Mouse (Mus musculus): ENCODE results near the gene Ccdc78. TPM values are rescaled to one million over a fixed set of nuclear protein-coding genes. Genes with fewer than 3 reads are reported as not detected.
"Not testable (repeated sequence)": the region's sequence is repeated elsewhere in the genome, so short reads cannot be mapped to it uniquely, and the experiment has no call there.

Ccdc78 gene
- total RNA-seq (2015; ENCODE audit: low replicate concordance) (not detected in 2 replicates), total RNA-seq (2017; ENCODE audit: low replicate concordance) (not detected in 2 replicates)

- no peak for ATAC-seq (replicated peaks; ENCODE audit: low FRiP score, poor library complexity, severe bottlenecking)
Measured at GRCm38 (mm10) chr17:25786280-25786679, at the start of gene Ccdc78. Gene Ccdc78 (plus strand): TSS chr17:25786580.

GRCm38 (mm10) chr17:25738861-25739260 lies 47.5 kb upstream of the Ccdc78 start:
- no peak for ATAC-seq (replicated peaks; ENCODE audit: low FRiP score, poor library complexity, severe bottlenecking)

- ATAC-seq (replicated peaks; ENCODE audit: low FRiP score, poor library complexity, severe bottlenecking): not testable (repeated sequence)
Measured at GRCm38 (mm10) chr17:25741471-25741870, 44.9 kb upstream of the Ccdc78 start.

DNA sequence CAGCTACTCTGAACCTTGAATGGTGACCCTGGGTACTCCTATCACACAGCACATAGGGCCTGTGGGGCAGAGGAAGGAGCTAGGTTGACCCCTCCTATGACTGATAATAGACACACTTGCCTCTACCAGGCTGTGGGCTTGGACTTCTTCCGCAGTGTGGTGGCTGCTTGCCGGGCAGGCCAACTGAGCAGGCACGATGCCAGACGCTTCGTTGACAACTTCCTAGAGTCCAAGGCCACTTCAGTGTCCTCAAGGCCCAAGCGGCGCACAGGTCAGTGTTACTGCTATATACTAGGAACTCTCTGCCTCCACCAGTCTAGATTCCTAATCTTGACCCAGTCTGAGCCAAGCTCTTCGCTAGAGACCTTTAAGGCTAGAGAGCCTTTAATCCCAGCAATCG lies 42.5 kb upstream of the Ccdc78 start:
- ATAC-seq (replicated peaks; ENCODE audit: low FRiP score, poor library complexity, severe bottlenecking): no peak

GRCm38 (mm10) chr17:25744311-25744710 lies 42.1 kb upstream of the Ccdc78 start:
- ATAC-seq (replicated peaks; ENCODE audit: low FRiP score, poor library complexity, severe bottlenecking): no peak

GRCm38 (mm10) chr17:25748238-25748637 lies 38.1 kb upstream of the Ccdc78 start:
- ATAC-seq (replicated peaks; ENCODE audit: low FRiP score, poor library complexity, severe bottlenecking): no peak

DNA sequence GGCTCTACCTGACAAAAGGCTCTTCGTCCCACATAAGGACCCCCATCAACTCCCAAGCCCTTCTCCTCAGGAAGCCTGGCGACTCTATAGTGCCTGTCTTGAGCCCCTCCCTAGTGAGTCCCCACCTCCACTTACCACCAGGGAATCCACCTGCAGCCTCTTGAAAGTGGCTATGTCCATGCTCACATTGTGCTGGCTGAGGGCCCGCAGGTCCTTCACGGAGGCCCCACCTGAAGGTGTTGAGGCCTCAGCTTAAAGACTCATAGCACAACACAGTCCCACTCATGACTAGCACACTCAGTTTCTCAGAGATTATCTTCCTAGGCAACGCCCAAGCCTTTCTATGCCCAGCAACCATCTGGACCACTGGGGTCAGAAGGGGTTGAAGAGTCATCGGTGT lies 37.1 kb upstream of the Ccdc78 start:
- no peak for ATAC-seq (replicated peaks; ENCODE audit: low FRiP score, poor library complexity, severe bottlenecking)

DNA sequence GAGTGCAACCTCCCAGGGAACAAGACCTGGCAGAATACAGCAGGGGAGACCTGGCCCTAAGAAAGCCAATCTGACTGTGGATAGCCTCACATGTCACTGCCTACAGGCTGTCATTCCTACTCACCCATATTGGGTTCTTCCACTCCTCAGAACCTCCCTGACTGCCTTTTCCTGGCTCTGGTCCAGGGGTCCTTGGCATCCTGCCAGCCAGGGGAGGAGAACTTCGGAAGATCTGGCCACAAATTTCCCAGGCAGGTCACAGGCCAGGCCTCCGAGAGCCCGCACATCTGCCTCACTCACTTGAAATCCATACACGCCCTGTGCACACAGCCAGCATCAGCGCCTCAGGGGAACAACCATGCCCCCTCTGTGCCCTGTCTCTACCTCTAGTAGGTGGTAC lies 34.9 kb upstream of the Ccdc78 start:
- no peak for ATAC-seq (replicated peaks; ENCODE audit: low FRiP score, poor library complexity, severe bottlenecking)

DNA sequence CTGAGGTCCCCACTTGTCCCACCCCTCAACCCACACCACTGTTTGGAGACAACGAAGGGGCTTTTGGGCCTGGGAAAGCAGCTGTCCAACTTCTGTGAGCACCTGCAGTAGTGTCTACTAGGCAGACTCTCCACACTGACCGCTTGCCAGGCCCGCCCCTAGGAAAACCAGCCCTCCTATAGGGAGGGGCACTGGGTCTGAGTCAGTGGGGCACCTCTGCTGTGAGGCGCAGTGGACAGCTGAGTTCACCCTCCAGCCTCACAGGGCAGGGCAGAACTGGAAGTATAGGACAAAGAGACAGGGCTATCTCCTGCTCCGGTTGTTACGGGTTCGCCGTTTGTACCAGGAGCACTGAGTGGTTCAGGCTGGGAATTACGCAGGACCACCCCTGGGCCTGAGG lies 32.1 kb upstream of the Ccdc78 start, which contains the start of gene Msln:
TSS of gene Msln (minus strand) at position 138 of the 400 bp plus-strand sequence.
- no peak for ATAC-seq (replicated peaks; ENCODE audit: low FRiP score, poor library complexity, severe bottlenecking)

DNA sequence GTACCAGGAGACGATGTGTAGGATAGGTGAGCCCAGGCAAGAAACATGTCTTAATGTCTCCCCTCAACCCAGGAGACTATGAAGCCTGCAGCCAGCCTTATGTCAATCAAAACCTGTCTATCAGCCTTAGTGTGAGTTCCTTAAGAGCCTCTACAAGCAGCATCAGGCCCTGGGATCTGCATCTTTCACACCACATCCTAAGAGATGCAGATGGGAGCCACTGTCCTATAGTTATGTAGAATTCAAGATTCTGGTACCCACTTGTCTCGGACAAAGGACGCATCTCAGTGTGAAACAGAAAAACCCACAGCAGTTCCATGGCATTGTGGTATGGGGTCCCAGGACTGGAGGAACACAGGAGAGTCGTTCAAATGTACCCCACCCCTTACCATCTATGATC lies 31.3 kb upstream of the Ccdc78 start:
- no peak for ATAC-seq (replicated peaks; ENCODE audit: low FRiP score, poor library complexity, severe bottlenecking)

- no peak for ATAC-seq (replicated peaks; ENCODE audit: low FRiP score, poor library complexity, severe bottlenecking)
Measured at GRCm38 (mm10) chr17:25755627-25756377, 30.6 kb upstream of the Ccdc78 start.

DNA sequence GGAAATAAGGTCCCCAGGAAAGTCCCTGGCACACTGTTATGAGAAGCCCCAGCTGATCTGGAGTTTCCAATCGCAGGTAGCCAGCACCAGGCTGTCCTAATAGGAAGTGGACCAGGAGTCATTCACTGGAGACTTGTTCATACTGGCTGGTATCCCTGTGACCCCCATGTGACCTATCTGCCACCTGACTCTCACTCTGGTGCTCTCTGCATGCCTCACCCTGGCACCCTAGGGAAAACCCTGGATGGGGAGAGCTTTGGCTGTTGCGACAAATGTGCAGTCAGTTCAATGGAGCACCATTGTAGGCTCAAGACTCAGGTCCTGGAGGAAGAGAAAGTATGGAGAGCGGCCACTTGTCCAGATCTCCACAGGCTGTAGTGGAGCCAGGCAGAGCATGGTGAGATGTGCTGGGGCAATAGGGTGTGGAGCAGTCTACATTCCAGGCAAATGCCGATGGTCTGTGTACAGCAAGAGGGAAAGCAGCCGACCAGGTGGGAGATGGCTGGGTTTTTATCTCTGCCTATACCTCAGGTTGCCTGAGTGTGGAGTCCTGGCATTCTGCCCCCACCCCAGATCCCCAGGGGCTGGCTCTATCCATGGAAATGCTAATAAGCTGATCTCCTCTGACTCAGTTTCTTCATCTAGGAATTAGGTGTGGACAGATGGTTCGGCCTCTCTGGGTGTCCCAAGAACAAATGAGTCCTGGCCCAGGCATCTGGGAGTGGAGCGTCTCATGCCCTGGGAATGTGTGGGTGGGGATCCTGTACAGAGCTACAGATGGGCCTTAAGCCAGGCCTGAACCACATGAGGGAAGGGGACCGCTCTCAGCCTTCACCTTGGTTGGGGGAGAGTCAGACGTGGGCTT lies 29.8 kb upstream of the Ccdc78 start:
- no peak for ATAC-seq (replicated peaks; ENCODE audit: low FRiP score, poor library complexity, severe bottlenecking)

GRCm38 (mm10) chr17:25757691-25758090 lies 28.7 kb upstream of the Ccdc78 start:
- ATAC-seq (replicated peaks; ENCODE audit: low FRiP score, poor library complexity, severe bottlenecking): no peak

DNA sequence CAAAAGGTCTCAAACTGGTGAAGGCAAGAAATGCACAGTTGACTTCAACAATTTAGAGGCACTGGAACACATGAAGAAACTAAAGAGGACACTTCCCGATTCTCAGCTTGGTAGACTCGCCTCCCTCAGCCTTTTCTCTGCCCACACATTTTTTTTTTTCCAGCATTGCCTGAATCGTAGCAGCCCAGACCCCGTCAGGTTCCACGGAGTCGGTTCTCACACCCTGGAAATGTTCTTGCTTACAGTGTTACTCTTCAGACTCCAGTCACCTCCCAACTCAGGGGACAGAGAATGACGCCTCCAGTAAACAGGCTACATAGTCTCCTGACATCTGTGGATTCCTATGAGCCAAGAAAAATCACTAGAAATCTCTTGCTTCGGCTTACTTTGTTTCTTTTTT lies 26.2 kb upstream of the Ccdc78 start:
- ATAC-seq (replicated peaks; ENCODE audit: low FRiP score, poor library complexity, severe bottlenecking): no peak

GRCm38 (mm10) chr17:25761561-25761970 lies 24.8 kb upstream of the Ccdc78 start:
- no peak for ATAC-seq (replicated peaks; ENCODE audit: low FRiP score, poor library complexity, severe bottlenecking)

DNA sequence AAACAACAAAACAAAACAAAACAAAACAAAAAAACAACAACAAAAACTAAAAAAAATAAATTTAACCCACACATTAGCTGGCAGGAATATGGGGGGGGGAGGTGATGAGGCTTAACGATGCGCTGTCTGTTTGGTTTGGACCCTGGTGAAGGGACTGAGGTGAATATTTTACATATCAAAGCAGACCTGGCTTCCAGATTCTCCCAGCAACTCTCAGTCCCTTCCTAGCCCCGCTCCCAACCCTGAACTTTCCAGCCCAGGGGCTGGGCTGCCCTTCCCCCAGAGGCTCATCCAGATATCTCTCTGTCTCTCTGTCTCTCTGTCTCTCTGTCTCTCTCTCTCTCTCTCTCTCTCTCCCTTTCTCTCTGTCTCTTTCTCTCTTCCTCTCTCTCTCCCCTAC lies 23.8 kb upstream of the Ccdc78 start:
- no peak for ATAC-seq (replicated peaks; ENCODE audit: low FRiP score, poor library complexity, severe bottlenecking)

- no peak for ATAC-seq (replicated peaks; ENCODE audit: low FRiP score, poor library complexity, severe bottlenecking)
Measured at GRCm38 (mm10) chr17:25765886-25766285, 20.5 kb upstream of the Ccdc78 start.

DNA sequence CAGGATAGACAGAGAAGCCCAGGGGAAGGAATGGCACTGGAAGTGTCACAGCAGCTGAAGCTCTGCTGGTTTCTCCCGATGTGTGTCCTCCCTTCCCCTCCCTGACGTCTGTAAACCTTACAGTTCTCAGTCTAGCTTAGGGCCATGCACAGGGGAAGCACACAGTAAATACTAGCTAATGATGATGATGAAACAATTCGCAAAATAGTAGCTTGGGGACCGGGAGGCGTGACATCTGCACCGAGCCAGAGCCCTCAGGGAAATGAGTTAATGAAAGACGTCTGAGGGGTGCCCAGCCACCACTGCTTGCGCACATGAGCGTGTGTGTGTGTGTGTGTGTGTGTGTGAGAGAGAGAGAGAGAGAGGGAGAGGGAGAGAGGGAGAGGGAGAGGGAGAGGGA lies 17.0 kb upstream of the Ccdc78 start:
- no peak for ATAC-seq (replicated peaks; ENCODE audit: low FRiP score, poor library complexity, severe bottlenecking)

DNA sequence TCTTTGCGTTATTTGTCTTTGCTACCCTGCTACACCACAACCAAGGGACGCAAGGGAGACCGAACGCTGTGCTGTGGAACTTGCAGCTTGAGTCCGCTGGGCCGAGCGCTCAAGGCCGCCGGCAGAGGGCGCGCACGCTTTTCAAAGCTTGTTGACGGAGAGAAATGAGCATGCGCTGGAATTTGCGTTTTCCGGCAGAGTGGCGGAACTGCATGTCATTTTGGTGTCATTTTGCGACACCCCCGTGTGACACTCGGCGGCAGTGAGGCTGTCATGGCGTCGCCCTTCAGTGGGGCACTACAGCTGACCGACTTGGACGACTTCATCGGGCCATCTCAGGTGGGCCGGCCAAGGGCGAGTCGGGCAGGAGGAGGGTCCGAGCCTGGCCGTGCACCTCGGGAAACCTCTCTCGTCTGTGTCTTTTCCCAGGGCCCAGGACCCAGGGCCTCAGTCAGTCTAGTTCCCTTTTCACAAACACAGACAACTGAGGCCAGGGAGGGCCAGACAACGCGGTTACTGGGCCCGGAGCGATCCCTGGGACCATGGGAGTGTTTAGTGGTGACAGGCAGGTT lies 12.7 kb upstream of the Ccdc78 start, which contains the start of gene Narfl:
TSS of gene Narfl (plus strand) at position 228 of the 572 bp plus-strand sequence.
- ATAC-seq (replicated peaks; ENCODE audit: low FRiP score, poor library complexity, severe bottlenecking): peak; percentile 99

DNA sequence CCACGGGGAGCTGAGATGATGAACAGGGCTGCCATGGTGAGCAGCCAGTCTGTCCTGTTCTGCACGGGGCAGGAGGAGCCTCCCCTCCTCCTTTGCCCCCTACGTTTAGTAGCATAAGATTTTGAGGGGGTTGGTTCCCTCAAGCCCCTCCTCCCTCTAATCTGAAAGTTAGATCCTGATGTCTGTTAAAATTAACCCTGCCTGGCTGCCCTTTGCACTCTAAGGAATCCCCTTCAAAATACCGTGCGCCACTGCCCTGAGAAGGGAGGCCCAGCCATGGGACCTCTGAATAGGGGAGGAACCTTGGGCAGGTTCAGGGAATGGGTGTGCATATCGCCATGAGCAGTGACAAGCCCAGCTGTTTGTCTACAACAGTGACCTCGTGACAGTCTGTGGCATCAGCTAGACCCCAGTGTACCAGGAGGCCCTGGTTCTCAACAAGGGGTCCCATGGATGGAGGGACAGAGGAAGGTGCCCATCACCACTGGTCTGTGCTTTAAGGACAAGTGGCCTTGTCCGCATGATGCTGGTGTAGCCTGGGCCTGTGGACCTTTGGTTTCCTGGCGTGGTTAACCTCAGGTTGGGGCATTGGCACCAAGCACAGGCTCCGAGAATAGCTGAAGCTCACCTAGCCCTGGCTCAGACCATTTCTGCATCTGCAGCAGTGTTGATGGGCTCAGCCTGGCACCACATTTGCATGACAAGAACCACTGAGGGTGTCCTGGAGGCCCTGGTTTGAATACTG lies 10.9 kb upstream of the Ccdc78 start:
- ATAC-seq (replicated peaks; ENCODE audit: low FRiP score, poor library complexity, severe bottlenecking): no peak
